Mouse (Mus musculus) kidney, postnatal 4 days (tissue): ENCODE results near the gene Dsp.
A peak's percentile ranks its signal among the peaks of the same experiment; 100 is the strongest.

Experiments used
- DNase-seq, 2 experiments: peaks; one replicate each; pipeline ENCODE4 v3.0.0; 2021; ENCODE audit warnings: mixed read lengths in 2 of 2

The Dsp gene

DNA sequence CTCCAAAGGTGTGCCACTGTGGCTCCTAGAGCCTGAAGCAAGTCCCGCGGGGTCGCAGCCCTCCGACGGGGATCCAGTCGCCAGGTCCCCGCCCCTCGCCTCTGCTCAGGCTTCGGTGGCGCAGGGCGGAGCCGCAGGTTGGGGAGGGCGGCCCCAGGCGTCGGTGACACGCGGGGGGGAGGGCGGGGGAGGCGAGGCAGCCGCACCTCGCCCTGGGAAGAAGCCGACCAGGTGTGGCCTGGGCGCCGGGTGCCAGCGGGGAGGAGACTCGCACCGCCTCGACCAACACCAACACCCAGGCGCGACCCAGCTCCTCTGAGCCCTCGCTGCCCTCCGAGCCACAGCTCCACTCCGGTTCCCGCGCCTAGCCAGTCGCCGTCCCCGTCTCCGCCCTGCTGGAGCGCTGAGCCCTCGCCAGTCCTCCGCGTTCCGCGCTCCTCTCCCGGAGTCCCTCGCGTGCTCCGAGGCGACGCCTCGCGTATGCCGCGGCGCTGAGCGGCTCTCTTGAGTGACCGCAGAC, at the start of gene Dsp:
Gene Dsp (plus strand): TSS at position 226 of the 520 bp plus-strand sequence.
- DNase-seq, result peak; percentile 75 to 81

DNA sequence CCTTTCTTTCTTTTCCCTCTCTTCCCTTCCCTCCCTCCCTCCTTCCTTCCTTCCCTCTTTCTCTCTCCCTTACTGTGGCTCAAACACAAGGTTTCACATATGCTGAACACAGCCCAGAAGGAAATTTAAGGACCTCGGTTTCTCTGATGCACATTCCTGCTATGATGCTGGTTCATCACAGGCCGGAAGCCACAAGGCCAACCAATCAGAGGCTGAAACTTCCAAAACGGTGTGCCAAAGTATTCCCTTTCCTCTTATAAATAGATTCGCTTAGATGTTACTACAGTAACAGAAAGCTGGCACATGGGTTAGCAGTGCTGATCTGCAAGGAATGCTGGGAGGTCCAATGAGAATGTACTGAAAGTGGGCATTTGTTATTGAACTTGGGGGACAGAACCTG, 47.7 kb upstream of the Dsp start:
- DNase-seq, result no peak

GRCm38 (mm10) chr13:38104501-38104900, 46.6 kb upstream of the Dsp start:
- DNase-seq, result no peak

DNA sequence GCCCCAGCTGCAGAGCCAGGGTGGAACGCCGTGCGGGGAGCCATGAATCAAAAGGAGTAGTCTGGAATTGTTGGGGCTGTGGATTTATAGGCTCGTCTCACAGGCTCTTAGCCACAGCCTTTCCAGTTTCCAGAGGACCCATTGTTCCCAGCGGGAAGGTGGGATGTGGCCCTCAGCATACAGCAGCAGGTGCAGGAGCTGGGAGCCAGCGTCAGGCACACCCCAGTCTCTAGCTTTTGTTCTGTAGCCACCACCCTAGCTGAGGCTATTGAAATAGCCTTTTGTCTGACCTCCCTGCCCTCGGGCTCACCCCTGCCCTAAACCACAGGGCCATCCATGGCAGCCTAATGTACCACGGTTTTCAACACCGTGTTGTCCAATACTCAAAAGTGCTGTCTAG, 42.0 kb upstream of the Dsp start:
- DNase-seq, result no peak

- no peak for DNase-seq
These were observed 28.8 kb upstream of the Dsp start for GRCm38 (mm10) chr13:38122321-38122720.

DNA sequence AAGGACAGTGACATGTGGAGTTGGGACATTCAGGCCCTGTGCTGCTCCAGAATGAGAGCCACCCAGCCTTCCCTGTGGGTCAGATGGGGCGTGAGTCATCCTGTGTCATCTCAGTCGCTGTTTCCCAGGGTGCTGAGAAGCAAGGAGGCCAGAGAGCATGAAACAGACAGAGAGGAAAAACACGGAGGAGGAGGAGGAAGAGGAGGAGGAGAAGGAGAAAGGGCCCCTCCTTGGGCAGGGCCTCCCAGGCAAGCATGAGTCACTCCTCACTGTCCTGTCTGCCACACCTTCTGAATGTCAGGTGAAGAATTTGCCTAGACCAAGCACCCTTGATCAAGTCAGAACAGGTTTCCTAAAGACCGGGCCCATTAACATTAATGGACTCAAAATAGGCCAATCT, 27.4 kb upstream of the Dsp start:
- no peak for DNase-seq

GRCm38 (mm10) chr13:38127683-38128082, 23.4 kb upstream of the Dsp start:
- no peak for DNase-seq

DNA sequence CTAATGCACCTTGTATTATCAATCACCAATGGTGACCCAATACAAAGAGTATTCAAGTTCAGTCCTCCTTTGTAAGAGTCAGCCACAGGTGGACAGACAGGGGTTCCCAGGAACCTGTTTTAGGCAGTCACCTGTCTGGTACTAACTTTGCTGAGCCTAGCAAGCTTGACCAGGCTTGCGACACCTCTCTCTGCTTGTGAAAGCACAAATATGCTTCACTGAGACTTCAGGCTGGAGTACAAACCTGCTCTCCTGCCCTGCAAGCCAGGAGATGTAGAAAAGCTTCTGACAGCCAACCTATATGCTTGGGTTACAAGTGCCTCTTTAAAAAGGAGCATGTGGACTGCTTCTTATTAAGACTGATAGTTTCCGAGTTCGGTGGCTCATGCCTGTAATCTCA, 22.8 kb upstream of the Dsp start:
- DNase-seq, result no peak

- DNase-seq, result no peak
These were observed 21.6 kb upstream of the Dsp start for GRCm38 (mm10) chr13:38129492-38129891.

DNA sequence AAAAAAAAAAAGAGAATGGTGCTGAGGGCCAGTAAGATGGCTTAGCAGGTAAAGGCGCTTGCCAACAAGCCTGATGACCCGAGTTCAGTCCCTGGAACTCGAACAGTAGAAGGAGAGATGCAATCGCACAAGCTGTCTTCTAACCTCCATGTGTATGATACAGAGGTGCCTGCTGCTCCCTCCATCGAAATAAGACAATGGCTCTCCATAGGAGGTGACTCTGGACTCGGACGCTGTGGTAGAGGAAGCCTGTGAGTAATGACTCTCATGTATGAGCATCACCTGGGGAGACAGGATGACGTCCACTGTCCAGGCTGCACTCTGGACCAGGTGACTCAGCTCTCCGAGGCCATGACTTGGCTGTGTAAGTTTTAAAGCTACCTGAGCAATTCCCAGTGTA, 21.0 kb upstream of the Dsp start:
- no peak for DNase-seq

DNA sequence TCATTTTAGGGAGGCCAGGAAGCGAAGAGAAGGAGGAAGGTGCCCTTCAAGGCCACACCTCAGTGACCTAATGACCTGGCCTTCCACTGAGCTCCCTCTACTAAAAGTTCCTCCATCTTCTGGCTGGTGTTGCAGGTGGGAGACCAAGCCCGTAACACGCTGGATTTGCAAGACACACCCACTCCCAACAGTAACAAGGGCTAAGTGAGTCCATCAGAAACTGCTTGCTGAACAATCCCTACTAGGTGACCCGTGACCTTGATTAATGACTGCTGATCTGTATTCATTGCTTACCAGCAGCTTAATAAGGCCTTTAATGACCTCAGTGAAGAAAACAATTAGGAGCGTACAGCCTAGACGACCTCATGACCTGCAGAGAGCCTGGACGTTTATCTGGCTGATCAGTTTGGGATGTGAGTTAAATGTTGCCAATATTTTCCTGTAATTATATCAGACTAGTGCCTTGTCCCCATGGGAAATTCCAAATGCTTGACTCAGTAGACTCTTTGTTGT, 18.0 kb upstream of the Dsp start:
- no peak for DNase-seq

- no peak for DNase-seq
These were observed 10.6 kb upstream of the Dsp start for GRCm38 (mm10) chr13:38140521-38140920.

GRCm38 (mm10) chr13:38144962-38145713, 6.0 kb upstream of the Dsp start:
- DNase-seq, result peak; percentile 56 to 69

DNA sequence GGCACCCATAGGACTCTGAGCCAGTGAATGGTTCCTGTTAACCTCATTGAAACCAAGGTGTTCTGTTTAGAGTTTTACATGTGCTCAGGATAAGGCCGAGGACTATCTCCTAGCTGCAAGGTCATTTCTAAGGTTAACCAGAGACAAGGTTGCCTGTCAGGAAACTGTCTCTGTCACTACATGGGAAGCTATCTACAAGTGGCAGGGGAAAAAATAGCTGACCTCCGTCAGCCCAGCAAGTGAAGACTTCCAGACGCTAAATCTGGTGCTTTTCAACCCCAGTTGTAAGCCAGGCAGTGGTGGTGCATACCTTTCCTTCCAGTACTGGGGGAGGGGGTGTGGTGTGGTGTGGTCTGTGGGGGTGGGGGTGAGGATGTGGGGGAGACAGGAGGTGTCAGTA, 2.7 kb upstream of the Dsp start:
- DNase-seq, result no peak

DNA sequence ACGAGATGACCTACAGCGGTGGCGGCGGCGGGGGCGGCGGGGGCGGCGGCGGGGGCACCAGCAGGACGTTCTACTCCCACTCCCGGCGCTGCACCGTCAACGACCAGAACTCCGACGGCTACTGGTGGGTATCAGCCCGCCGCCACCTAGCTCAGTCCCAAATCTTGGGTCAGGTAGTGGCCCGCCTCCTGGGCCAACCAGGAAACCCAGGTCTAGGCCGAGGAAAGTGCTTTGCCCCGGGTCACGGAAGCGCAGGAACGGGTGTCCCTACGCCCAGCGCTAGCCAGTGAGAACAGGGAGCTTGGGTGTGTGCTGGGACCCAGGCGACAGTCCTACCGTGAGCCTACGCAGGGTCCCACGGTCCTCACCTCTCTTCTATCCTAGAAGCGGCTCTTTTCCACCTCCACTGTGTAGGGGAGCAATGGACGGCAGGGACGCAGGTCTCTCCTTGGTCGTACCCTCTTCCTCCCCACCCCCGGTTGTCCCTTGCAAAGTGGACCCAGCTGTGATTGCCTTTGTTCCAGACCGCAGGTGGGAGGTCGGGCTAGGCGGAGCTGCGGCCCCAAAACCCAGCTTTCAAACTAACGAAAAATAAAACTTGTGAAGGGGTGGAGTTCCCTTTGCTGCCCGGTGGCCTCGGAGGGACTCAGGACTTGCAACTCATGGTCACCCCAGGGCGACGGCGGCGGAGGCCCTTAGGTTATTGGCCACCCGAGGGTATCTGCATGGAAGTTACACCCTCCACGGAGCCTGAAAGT, 756 bp downstream of the Dsp start:
- DNase-seq, result peak; percentile 41 to 61

DNA sequence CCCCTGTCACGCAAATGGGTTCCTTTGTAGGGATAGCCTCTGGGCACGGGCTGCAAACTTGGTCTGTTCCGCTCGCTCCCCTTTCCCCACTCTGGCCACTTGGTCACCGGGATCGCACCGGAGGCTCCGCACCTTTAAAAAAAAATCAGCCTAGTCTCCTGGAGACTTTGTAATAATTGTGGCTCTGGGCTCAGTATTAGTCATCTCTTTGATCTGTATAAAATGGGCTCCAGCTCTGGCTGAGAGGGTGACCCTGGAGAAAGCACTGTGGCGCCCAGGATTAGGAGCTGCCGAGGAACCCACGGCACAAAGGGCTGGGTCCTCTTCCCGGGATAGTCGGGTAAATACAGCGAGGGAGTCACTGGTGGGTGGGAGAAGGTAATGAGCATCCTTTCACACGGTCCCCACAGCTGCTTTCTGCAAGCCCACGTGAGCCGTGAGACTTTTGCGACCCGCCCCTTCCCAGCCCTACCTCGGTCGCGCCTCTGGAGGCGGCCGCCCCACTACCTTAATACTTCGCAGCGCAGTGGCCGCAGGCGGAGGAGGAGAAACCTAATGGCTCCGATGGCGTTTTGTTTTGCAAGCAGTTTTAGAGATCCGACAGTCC, 1.4 kb downstream of the Dsp start:
- peak; percentile 52 to 63 for DNase-seq

- DNase-seq, result peak; percentile 4 to 27
These were observed 4.4 kb downstream of the Dsp start for GRCm38 (mm10) chr13:38155523-38155922.

GRCm38 (mm10) chr13:38157635-38158034, 6.5 kb downstream of the Dsp start:
- DNase-seq, result no peak

DNA sequence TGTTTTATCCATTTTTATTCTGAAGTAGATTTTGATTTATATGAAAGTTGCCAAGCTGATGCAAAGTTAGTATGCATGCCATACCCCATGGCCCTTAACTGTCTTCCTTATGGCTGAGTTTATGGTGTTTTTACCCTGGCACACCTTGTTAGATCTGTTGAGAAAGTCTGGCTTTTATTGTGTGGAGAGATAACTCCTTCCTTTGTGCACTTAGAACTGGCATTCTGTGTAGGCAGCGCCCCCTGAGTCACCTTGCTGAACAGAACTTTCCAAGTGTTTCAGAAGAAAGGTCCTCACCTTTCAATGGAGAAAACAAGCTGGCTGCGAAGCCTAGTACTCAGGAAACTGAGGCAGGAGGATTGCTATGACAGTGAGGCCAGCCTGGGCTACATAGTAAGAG, 10.9 kb downstream of the Dsp start:
- no peak for DNase-seq

GRCm38 (mm10) chr13:38162668-38163067, 11.6 kb downstream of the Dsp start:
- peak; percentile 44 to 60 for DNase-seq

- DNase-seq, result no peak
These were observed 13.8 kb downstream of the Dsp start for GRCm38 (mm10) chr13:38164932-38165331.

DNA sequence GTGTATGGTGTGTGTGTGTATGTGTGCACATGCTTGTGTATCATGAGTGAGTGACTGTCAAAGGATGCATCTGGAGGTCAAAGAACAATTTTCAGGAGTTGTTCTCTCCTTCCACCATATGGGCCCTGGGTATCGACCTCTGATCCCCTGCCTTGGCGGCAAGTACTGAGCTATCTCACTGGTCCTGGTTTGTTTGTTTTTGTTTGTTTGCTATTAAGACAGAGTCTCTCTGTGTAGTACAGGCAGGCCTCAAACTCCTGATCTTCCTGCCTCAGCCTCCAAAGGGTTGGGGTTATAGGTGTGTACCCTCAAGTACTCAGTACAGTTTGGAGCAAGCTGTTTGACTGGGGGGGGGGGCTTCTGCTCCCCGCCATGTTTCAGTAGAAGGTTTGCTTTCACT, 16.0 kb downstream of the Dsp start:
- no peak for DNase-seq

DNA sequence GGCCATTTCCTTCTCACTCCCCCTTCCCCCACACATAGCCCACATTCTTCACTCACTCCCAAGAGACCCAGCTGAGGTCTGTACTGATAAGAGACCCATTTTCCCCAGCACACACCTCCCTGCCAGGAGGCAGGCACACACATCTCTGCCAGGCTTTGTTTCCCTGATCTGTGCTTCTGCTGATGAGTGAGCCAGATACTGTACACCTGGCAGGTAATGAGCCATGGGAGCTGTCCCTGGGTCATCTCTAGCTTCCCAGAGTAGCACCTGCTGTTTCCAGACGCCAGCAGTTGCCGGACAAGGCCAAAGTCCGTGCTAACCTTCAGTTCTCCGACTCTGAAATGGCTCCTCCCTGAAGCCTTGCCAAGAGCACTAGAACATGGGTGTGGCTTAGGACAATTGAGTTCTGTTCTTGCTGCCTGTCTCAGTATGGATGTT, 19.6 kb downstream of the Dsp start:
- DNase-seq, result peak in 1 of 2 experiments; percentile 33
